Mouse (Mus musculus) brain, embryonic 14.5 days (tissue): Measurements from ENCODE around the gene Pdlim7.

Experiments
- CTCF ChIP-seq: fragments of 200-500 bp; IDR thresholded peaks from 2 replicates; pipeline ENCODE4 v1.5.1; 2012; ENCODE audit warnings: inconsistent platforms, mild to moderate bottlenecking, moderate library complexity, borderline replicate concordance; ENCODE audit not compliant: insufficient read depth, insufficient read length; ENCODE audit errors: extremely low read depth
- POLR2A ChIP-seq: fragments of 200-500 bp; IDR thresholded peaks from 2 replicates; pipeline ENCODE4 v1.6.1; 2012; ENCODE audit warnings: mild to moderate bottlenecking, inconsistent platforms, borderline replicate concordance; ENCODE audit not compliant: poor library complexity, insufficient read depth, insufficient read length, severe bottlenecking; ENCODE audit errors: extremely low read depth

- TF ChIP-seq CTCF (no peak), POLR2A (no peak)
These were observed 13.7 kb upstream of the Pdlim7 start for GRCm38 (mm10) chr13:55527212-55527611.
